Mouse (Mus musculus): ENCODE measurements around the gene Gh. TPM values are rescaled to one million over a fixed set of nuclear protein-coding genes. Genes with fewer than 3 reads are reported as not detected.
"Not testable (repeated sequence)": the region's sequence is repeated elsewhere in the genome, so short reads cannot be mapped to it uniquely, and the experiment has no call there.

The Gh gene
- polyA plus RNA-seq (2012; rRNA removed): not detected in 2 replicates

DNA sequence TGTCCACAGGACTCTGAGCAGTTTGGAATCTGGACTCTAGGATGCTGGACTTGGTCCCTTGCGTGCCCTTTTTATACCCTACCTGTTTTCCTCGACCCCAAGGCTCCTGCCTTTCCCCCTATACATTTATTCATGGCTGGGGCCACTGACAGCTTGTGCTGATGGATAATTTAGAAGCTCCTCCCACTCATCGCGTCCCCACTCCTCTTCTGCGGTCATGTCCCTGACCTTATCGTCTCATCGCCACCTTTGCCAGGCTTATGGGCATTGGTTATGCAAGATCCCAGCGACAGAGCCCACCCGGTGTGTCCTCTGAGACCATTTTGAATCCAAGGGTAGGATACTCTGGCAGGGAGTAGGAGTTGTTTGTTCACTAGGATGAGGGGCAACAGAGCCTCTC lies at the start of gene Gh:
Gh (minus strand) TSS at position 101 of the 400 bp plus-strand sequence.
- DNase-seq (ENCODE audit: low read depth): no peak

DNA sequence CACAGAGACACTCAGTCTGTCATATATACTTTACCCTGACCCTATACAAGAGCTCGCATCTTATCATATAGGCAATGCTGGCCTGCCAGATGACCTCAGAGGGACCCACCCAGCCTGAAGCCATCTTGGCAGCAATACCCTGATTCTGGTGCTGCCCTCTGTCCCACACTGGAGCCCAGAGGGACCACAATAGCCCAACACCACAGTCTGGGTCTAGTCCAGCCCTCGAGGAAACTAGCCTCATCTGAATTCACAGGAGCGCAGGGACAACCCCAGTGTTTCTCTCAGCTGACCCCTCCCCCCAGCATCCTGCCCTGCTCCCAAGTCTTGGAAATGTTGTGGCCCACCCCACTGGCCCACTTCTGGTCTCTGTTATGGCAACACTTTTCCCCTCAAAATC lies 49.6 kb upstream of the Gh start:
- no peak for DNase-seq (ENCODE audit: low read depth)

DNA sequence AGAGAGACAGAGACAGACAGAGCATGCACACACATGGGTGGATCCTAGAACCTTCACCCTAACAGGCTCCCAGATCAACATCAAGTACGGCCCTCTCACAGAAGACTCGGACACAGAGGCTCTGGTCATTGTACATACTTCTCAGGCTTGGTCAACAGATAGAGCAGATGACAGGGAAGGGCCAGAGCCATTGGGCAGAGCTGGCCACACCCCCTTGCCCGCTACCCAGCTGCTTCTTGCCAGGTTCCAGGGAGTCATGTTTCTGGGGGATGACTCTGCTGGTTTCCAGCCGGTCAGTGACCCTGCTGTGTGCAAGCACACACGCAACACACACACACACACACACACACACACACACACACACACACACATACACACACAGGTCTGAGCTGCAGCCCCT lies 49.2 kb upstream of the Gh start:
- no peak for DNase-seq (ENCODE audit: low read depth)

DNA sequence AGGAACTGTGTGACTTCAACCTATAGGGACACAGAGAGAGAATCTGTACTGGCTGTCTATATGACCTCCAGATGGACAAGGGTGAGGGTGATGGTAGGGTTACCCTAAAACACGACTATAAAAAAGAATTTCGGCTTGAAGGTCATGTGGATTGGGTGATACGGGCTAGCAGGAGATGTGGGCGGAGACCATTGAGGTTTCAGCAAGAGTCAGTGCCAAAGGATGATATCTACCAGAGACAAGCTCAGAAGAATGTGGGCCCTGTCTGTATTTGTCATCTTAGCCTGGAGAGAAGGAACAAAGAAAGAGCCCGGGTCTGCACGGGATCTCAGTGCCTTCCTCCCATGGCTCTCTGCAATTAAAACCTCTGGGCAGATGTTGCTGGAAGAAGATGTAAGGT lies 48.1 kb upstream of the Gh start:
- no peak for DNase-seq (ENCODE audit: low read depth)

DNA sequence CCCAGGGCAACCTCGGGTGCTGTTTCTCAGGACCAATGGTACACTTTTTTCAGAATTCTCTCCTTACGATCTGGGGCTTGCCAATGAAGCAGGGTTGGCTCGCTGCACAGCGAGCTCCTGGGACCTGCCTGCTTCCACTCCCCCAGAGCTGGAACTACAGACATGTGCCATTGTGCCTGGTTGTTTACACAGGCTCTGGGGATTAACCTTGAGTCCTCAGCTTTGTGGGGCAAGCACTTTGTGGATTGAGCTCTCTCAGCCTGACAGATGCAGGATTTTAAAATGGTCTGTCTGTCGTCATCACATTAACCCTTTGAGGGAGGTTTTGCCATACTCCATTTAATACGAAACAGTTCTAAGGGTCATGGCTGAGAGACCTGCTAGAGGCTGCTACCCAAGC lies 43.2 kb upstream of the Gh start:
- no peak for DNase-seq (ENCODE audit: low read depth)

DNA sequence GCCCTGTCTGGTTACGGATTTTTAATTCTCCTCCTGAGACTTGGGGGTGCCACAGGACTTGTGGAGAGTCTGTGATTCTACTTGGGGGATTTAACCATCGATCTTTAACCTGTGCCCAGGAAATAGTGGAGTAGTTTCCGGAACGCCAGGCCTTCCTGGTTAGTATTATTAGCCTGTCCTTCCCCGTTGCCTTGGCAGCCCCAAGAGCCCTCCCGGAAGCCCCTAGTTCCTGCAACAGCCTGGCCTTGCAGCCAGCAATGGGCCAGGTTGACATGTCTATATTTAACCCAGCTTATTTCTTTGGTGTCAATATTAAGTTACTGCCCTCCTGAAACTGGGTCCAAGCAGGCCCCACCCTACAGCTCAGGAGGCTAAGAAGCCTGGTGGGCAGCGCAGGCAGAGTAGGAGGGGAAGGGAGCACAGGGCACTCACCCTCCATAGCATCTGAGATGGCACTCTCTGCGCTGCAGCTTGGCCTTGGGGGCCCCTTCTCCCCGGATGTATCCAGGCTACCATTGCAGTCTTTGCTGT lies 39.4 kb upstream of the Gh start:
- no peak for DNase-seq (ENCODE audit: low read depth)

DNA sequence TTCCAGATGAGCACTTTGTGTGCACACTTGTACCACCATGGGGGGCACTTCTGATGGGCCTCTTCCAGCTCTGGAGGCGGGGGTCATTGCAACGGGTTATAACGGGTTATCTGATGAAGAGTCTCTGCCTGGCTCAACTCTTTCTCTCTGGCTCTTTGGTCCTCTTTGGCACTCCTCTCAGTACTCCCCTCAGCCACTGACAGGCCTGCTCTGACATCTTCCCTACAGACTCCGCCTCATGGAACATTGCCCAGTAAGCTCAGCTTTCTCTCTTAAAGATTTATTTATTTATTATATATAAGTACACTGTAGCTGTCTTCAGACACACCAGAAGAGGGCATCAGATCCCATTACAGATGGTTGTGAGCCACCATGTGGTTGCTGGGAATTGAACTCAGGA lies 37.7 kb upstream of the Gh start:
- DNase-seq (ENCODE audit: low read depth): not testable (repeated sequence)

DNA sequence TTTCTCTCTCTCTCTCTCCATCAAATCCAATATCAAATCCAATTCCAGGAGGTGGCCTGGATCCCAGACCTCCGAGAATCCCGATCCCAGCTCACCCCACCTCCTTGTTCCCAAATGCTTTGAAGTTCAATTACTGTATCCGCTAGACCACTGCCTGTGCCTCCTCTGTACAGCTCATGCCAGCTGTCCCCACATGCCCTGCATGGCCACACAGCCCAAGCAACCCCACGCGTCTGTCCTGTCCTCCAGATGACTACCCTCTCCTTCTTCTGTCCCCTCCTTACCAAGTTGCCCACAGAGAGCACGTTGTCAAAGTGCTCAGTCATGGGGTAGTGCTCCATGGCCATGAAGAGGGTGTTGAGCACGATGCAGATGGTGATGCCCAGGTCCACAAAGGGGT lies 37.2 kb upstream of the Gh start:
- no peak for DNase-seq (ENCODE audit: low read depth)

DNA sequence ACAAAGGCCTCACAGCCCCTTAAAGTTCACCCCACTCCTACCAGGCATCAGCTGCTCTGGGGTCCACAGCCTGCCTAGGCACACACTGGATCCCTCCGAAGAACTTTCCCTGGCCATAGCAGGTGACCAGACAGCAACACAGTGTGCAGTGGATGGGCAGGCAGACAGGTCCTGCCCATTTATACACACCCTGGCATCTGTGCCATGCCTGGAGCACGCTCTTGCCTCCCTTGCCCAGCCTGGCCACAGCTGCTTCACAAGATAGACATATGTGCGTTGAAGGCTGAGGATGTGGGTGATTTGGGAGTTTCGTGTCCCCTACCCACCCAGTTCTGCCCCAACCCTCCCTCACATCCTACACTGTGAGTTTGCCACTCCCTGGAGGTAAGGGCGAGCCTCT lies 36.4 kb upstream of the Gh start:
- no peak for DNase-seq (ENCODE audit: low read depth)

DNA sequence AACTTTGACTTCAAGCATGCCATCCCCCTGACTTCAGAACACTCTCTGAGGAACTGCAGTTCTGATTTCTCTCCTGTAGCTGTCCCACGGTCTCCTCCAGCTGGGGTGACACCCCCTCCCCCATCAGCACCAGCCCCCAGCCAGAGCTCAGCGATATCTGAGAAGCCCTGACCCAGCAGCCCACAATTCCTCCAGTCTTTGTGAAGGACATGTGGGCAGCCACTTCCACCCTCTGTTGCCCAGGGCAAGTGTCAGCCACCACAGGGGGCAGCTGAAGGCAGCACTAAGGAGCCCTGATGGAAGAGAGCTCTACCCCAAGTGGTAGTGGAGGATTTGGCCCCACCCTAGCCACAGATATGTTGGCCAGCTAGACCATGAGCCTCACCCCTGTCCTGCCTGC lies 32.4 kb upstream of the Gh start:
- DNase-seq (ENCODE audit: low read depth): no peak

DNA sequence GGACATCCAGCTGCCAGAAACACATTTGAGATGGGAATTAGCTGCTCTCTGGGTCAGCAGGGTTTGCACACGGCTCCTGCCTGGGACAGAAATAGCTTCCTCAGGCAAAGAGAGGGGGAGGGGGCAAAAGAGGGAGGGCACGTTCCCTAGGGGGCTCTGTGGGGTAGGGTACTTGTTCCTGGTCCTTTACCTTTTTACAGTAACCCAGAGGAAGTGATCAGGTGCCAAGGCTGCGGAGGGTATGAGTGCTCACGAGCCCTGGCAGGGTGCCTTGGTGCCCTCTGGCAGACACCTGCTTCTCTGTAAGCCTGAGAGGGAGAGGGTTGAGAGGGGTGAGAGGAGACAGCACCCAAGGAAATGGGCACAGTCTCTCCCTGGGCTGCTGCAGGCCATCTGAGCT lies 30.8 kb upstream of the Gh start:
- DNase-seq (ENCODE audit: low read depth): no peak

DNA sequence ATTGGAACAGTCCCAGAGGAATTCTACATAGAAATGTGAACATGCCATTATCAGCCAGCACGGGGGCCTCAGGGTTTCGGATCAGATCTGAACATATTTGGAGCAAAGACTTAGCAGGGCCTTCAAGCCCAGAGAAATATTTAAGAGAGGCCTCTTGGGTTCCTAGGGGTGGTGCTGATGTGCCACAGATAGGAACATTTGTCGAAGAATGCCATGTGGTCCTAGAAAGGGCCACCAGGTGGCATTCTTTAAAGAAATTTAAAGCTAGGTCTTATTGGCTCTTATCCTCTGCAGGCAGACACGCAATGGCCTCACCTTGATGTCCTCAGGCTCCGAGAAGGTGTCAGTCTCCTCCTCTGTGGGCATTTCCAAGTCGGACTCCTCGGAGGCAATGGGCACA lies 28.0 kb upstream of the Gh start:
- no peak for DNase-seq (ENCODE audit: low read depth)

DNA sequence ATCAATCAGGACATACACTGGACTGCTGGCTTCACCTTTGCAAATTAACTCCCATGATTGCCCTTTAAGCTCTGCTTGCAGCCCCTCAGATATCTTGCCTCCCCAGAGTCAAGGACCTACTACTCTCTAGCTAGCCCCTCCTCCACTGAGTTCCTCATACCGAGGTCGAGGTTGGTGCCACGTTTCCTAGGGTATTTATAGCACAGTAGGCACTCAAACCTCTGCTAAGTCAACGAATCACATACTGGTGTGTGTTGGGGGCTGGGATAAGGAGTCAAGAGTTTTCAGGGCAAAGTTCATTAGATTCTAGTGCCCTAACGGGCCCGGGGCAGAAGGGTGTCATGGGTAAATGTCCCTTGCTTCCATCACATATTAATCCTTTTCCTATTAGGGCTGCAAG lies 27.5 kb upstream of the Gh start:
- no peak for DNase-seq (ENCODE audit: low read depth)

DNA sequence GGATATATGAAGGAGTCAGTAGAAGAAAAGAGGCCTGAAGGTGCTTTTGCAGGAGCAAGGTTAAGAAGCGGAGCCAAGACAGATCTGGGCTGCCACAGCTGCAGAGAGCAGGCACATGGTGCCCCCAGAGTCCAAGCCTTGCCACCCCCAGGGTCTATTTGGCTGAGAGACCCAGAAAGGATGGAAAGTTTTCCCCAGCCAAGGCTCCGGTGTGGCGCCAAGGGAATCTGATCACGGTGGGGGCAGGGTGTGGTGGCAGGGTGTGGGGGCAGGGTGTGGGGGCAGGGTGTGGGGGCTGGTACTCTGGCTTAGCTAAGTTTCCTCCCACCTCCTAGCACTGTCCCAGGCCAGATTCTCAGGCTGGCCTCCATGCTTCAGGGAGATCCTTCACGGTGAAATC lies 26.9 kb upstream of the Gh start:
- no peak for DNase-seq (ENCODE audit: low read depth)

DNA sequence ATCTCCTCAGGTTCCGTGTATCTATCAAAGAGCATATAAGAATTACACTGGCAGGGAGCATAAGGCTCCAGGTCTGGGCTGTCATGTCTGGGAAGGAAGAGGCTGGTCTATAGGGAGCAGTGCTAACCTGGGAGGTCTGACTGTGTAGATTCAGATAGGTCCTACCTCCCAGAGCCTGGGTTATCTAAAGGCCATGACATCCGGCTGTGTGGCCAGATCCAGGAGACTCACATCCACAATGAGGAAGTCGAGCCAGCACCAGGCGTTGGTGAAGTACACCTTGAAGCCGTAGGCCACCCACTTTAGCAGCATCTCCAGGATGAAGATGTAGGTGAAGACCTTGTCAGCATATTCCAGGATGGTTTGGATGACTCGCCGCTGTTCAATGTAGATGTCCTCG lies 24.8 kb upstream of the Gh start:
- DNase-seq (ENCODE audit: low read depth): no peak

DNA sequence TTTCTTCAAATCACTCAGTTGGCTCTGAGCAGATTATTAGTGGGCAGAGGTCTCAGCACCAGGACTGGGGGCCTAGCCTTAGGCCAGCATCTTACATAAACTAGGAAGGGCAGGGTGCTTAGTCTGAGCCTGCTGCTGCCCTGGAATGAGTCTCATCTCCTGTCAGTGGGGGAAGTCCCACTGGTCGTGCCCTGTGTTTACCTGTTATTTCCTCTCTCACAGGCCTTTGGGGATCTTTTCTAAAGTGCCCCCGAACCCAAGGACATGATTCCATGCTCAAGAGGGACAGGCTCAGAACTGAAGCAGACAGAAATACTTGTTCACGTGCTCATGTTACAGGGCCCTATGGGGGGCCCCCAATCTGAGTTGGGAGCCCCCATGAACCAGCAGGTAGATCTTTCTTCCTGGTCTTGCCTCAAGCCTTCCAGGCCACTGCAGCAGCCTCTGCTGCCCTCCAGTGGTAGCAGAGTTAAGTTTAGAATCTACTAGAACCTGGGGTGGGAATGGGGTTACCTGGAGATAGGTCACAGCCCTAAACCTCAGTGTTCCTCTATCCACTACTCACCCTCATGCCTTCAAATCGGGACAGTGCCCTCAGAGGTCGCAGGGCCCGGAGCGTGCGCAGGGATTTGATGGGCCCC lies 24.0 kb upstream of the Gh start:
- DNase-seq (ENCODE audit: low read depth): no peak

DNA sequence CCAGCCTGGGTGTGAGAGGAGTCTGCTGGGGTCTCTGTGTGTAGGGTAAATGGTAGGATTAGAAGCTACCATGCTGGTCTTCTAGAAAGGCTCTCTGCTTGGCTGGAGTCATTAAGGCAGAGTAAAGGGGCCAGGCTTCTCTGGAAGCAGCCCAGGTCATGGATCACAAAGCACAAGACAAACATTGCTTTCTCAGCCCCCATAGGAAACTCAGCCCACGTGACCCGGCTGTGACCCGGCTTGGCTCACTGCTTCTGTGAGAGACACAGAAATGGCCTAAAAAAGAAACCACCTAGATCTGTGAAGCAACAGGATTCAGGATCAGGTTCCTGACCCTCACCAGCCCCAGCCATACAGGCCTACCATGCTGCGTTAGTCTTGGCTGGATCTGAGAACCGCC lies 23.2 kb upstream of the Gh start:
- no peak for DNase-seq (ENCODE audit: low read depth)

DNA sequence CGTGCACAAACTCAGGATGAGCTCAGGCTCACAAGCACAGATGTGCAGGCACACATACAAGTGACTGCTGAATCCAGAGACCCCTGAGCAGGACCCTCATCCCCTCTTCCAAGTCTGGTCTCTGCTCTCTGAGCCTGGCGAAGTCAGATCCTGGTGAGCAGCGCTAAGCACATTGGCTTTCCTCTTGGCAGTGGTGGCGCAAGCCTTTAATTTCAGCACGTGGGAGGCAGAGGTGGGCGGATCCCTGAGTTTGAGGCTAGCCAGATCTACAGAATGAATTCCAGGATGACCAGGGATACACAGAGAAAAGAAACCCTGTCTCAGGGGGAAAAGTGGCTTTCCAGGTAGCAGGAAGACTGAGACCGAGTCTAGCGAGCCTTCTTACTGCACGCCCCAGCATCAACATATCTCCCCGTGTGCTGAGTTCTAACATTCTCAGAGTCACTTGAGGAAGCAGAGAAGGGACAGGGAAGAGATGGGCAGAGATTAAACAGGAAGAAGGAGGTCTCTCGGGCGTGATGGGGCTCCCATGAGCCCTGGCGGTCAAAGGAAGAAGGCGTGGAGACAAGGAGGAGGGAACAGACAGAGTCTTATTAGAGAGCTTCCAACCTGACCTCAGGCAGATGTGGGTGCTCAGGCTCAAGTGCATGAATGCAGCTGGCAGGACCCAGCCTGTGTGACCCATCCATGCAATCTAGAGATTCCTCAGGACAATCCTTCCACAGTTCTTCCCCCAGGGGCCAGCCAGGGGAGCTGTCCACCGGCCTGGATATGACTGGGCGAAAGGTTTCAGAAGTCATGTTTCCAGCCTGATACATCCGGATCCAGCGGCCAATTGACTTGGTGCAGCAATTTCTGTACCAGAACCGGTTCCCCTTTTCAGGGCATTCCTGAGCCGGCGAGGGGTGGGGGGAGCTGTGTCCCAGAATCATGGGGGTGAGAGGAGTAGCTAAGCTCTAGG lies 17.0 kb upstream of the Gh start:
- DNase-seq (ENCODE audit: low read depth): no peak

DNA sequence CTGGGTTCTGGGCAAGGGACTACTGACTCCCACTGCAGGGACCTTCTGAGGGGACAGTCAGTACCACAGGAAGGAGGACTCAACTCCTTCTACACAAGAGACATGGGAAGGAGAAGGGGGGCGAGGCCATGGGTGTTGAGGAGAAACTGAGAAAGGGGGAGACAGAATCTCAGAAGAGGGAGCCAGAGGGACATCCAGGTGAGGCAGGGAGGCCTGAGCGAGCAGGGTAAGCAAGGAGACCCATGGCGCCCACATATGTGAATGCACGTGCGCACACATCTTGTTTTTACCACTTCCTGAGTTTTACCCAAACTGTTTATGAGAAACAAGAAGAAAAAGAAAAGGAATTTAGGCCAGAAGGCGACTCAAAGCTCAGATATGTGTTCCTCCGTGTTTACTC lies 16.1 kb upstream of the Gh start:
- DNase-seq (ENCODE audit: low read depth): no peak

DNA sequence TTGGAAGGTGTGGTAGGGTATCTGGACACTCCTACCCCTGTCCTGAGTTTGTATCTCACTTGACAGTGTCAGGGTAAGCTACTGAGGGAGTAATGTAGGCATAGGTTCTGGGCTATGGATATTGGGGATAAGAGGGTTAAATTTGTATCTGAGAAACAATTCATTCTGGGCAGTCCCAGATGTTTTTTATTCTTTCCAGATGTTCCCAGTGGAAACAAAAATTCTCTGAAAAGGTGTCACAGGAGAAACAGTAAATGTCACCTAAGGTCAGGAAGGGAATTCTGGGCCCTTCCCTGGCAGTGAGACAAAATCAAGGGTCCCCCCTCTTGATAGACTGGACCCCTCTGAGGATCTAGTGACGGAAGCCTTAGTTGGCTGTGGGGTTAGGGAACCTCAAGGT lies 14.8 kb upstream of the Gh start:
- no peak for DNase-seq (ENCODE audit: low read depth)

DNA sequence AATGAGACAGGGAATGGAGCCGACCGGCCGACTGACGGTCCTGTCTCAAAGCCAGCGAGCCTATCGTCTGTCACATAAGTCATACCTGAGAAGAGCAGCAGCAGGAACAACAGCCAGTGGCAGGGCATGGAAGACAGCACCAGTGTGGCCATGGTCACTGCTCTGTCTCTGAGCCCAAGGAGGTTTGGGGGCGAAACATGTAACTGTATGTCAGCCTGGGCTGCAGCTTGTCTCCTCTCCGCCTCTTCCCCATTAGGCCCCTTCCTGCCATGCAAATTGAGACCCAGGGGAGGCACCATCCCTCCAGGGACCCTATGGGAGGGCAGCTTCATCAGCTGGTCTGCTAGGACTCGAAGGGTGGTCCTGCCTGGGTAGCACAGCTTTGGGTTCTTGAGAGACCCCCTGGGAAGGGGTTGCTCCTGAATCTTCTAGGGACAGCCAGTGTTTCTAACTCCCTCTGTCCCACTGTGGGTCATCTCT lies 12.7 kb upstream of the Gh start, which contains the start of gene Cd79b:
Cd79b (minus strand) TSS at position 430 of the 480 bp plus-strand sequence.
- no peak for DNase-seq (ENCODE audit: low read depth)

DNA sequence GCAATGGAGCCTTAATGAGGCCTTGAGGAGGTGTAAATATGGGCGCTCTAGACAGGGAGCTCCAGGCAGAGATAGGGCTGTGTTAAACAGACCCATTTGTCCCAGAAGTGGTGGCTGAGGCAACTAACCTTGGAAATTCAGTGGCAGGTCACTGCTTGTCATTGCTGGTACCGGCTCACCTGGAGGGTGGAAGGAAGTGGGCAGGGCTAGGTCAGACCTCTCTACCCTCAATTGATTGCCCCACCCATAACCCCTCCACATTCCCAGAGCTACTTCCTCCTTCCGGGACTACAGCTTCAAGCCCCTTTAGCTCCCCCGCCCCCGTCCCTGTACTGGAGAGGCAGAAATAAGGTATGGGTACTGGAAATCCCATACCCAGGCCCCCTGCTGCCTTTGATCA lies 11.9 kb upstream of the Gh start:
- DNase-seq (ENCODE audit: low read depth): no peak

DNA sequence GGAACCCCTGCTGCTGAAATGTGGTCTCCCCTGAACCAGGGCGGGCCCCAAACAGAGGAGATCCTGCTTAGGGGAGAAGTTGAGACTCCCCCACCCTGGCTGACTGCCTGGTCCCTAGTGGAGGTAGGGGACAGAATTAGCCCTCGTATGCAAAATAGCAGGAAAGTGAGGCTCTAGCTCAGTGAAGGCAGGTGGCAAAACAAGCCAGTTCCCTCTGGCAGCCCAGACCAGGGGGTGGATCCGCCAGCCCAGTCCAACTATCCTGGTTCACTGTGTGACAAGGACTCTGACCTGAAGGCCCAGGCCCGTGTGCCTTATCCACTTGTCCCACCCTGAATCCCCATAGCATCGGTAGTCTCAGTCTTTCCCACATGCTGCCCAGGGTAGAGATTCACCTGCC lies 8.5 kb upstream of the Gh start:
- DNase-seq (ENCODE audit: low read depth): no peak
